Mouse (Mus musculus): Measurements from ENCODE around the gene Lmod1.

Gene Lmod1

GRCm38 (mm10) chr1:135324571-135324970 lies at the start of gene Lmod1:
TSS of gene Lmod1 (plus strand) at chr1:135324807.
- no peak for DNase-seq

GRCm38 (mm10) chr1:135280646-135281045 lies 44.0 kb upstream of the Lmod1 start:
- peak; percentile 79 for DNase-seq

GRCm38 (mm10) chr1:135281841-135282240 lies 42.8 kb upstream of the Lmod1 start:
- no peak for DNase-seq

GRCm38 (mm10) chr1:135282536-135283286 lies 41.9 kb upstream of the Lmod1 start:
- peak; percentile 37 for DNase-seq

- peak; percentile 38 for DNase-seq
These were observed 41.3 kb upstream of the Lmod1 start for GRCm38 (mm10) chr1:135283287-135283825.

GRCm38 (mm10) chr1:135283826-135284291 lies 40.7 kb upstream of the Lmod1 start, which contains the start of gene Rnpep:
TSS of gene Rnpep (minus strand) at chr1:135284084.
- peak; percentile 58 for DNase-seq

- no peak for DNase-seq
These were observed 38.3 kb upstream of the Lmod1 start for GRCm38 (mm10) chr1:135286311-135286710.

GRCm38 (mm10) chr1:135290908-135291307 lies 33.7 kb upstream of the Lmod1 start:
- DNase-seq: no peak

GRCm38 (mm10) chr1:135311356-135311755 lies 13.3 kb upstream of the Lmod1 start:
- no peak for DNase-seq

- no peak for DNase-seq
These were observed 12.4 kb upstream of the Lmod1 start for GRCm38 (mm10) chr1:135312201-135312600.

GRCm38 (mm10) chr1:135313284-135314031 lies 11.1 kb upstream of the Lmod1 start, which contains the start of gene Timm17a:
TSS of gene Timm17a (minus strand) at chr1:135313778.
- peak; percentile 94 for DNase-seq

- DNase-seq: no peak
These were observed 1.2 kb upstream of the Lmod1 start for GRCm38 (mm10) chr1:135323367-135323901.

- no peak for DNase-seq
These were observed 1.3 kb downstream of the Lmod1 start for GRCm38 (mm10) chr1:135325934-135326333.

- no peak for DNase-seq
These were observed 3.8 kb downstream of the Lmod1 start for GRCm38 (mm10) chr1:135328368-135328767.

GRCm38 (mm10) chr1:135330578-135330977 lies 6.0 kb downstream of the Lmod1 start:
- no peak for DNase-seq

- DNase-seq: no peak
These were observed 17.3 kb downstream of the Lmod1 start for GRCm38 (mm10) chr1:135341947-135342346.

- DNase-seq: no peak
These were observed 19.4 kb downstream of the Lmod1 start for GRCm38 (mm10) chr1:135344026-135344425.

GRCm38 (mm10) chr1:135346891-135347290 lies 22.3 kb downstream of the Lmod1 start:
- no peak for DNase-seq

GRCm38 (mm10) chr1:135347498-135348169 lies 23.0 kb downstream of the Lmod1 start:
- peak; percentile 55 for DNase-seq

GRCm38 (mm10) chr1:135351953-135352352 lies 27.3 kb downstream of the Lmod1 start:
- DNase-seq: no peak

- no peak for DNase-seq
These were observed 34.5 kb downstream of the Lmod1 start for GRCm38 (mm10) chr1:135359071-135359470.

GRCm38 (mm10) chr1:135361491-135361890 lies 36.9 kb downstream of the Lmod1 start:
- DNase-seq: no peak

- no peak for DNase-seq
These were observed 37.5 kb downstream of the Lmod1 start for GRCm38 (mm10) chr1:135362115-135362514.
